Mouse (Mus musculus) heart, postnatal 4 days (tissue): ENCODE results near the gene Rnf31. TPM values are rescaled to one million over a fixed set of nuclear protein-coding genes. Genes with fewer than 3 reads are reported as not detected.

Source experiments
- DNase-seq: peaks from one replicate; pipeline ENCODE4 v3.0.0; 2021
- total RNA-seq, 2 experiments: library from RNA; stranded (reverse); gene quantifications; 2 replicates each; pipeline ENCODE4 v1.2.3; 2021

The Rnf31 gene
- total RNA-seq, 2 experiments from 2014 or later: 25.9 to 27.9 TPM

DNA sequence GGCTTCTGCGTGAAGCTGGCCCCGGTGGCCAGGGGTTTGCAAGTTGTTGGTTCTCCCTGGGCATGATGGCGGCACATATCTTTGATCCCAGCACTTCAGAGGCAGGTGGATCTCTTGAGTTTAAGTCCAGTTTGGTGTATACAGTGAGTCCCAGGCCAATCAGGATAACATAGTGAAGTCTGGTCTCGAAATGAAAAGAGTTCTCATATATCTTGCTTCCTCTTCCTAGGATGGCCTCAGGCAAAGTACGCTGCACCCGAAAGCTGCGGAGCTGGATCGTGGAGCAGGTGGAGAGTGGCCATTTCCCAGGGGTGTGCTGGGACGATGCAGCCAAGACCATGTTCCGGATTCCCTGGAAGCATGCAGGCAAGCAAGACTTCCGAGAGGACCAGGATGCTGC, 13.3 kb downstream of the Rnf31 start:
- no peak for DNase-seq

DNA sequence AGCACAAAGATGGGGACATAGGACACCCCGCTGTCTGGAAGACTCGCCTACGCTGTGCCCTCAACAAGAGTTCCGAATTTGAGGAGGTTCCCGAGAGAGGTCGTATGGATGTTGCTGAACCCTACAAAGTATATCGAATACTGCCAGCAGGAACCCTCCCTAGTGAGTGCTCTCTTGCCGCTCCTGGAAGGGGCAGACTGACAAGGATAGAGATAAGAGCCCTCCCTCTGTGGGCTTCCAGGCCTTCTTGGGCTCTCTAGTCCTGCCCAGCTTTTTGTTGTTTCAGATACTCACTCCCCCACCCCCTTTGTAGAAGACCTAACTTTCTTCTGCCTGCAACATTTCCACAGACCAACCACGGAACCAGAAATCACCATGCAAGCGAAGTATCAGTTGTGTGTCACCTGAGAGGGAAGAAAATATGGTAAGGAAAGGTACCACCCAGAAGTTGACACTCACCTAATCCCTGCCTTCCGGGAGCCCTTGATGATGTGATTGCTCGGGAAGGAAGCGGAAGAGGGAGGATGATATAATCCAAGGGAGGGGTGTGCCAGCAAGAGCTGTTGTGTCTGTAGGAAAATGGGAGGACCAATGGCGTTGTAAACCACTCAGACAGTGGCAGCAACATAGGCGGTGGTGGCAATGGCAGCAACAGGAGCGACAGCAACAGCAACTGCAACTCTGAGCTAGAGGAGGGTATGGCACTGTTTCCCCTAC, 14.4 kb downstream of the Rnf31 start:
- DNase-seq: no peak

GRCm38 (mm10) chr14:55608339-55608738, 16.8 kb downstream of the Rnf31 start:
- DNase-seq: no peak

GRCm38 (mm10) chr14:55613346-55613745, 21.8 kb downstream of the Rnf31 start:
- DNase-seq: no peak

- DNase-seq: no peak
Observed at GRCm38 (mm10) chr14:55614565-55615178, 23.2 kb downstream of the Rnf31 start.

GRCm38 (mm10) chr14:55615876-55616275, 24.4 kb downstream of the Rnf31 start:
- DNase-seq: no peak

DNA sequence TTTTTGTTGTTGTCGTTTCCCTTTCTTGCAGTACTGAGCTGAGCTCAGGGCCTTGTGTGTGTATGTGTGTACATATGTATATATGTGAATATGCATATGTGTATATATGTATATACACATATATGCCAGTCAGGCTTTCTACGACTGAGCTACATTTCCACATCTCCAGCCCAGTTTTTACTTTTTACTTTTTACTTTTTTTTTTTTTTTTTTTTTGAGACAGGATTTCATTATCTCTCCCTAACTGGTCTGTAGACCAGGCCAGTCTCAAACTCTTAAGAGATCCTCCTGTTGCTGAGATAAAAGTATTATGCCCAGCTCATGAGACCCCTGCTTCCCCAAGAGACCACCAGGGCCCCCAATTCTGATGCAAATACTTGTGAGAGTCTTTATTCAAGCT, 25.3 kb downstream of the Rnf31 start:
- no peak for DNase-seq

- peak; percentile 43 for DNase-seq
Observed at GRCm38 (mm10) chr14:55617822-55618221, 26.3 kb downstream of the Rnf31 start, which contains the start of gene Rec8. Gene Rec8 (plus strand): TSS chr14:55618037.

DNA sequence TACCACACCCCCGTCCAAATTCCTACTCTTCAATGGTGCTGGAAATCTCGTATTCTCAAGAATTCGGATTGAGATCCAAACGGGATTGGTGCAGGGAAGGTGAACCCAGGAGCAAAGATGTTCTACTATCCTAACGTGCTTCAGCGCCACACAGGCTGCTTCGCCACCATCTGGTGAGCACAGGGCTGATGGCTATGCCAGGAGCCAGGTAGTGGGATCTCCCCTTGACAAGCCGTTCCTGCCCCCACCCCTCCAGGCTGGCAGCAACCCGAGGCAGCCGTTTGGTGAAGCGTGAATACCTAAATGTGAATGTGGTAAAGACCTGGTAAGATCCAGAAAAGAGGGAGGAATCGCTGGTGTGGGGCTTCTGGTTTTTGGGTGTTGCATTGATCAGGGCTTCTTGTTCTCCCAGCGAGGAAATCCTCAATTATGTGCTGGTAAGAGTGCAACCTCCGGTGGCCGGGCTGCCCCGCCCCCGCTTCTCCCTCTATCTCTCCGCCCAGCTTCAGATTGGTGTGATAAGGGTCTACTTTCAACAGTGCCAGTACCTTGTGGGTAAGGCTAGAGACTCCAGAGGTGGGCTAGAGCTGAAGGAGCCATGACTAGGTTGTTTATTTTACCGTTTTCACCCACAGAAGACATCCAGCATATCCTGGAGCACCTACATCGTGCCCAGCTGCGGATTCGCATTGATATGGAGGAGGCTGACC, 27.1 kb downstream of the Rnf31 start:
- DNase-seq: no peak

- peak; percentile 20 for DNase-seq
Observed at GRCm38 (mm10) chr14:55628077-55628827, 36.7 kb downstream of the Rnf31 start.

GRCm38 (mm10) chr14:55629312-55629711, 37.8 kb downstream of the Rnf31 start:
- peak; percentile 68 for DNase-seq

DNA sequence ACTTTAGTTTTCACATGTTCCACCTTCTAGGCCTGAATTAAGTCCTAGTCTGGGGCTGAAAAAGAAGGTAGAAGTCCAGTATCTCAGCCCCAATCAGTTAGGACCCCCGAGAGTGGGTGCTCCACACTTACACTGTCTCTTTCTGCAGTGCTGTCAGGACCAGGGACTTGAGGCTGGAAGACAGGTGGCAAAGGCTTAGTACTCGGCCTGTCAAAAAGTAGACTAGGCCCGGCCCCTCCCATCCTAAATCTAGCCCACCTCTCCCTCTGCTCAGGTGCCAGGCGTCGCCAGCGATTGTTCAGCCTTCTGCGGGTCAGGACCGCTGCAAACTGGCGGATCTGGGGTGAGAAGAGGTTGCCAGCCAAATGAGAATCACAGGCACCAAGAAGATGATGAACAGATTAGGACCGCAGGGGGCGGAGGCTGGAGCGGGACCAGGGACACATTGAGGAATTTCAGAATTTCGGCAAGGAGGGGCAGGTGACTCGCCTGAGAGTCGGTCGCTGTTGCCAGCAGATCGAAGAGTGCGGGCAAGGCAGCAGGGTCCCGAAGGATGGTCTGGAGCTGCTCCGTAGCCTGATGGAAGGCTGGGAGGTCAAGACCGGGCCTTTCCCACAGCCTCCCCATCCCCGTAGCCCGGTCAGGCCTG, 43.5 kb downstream of the Rnf31 start:
- DNase-seq: no peak

DNA sequence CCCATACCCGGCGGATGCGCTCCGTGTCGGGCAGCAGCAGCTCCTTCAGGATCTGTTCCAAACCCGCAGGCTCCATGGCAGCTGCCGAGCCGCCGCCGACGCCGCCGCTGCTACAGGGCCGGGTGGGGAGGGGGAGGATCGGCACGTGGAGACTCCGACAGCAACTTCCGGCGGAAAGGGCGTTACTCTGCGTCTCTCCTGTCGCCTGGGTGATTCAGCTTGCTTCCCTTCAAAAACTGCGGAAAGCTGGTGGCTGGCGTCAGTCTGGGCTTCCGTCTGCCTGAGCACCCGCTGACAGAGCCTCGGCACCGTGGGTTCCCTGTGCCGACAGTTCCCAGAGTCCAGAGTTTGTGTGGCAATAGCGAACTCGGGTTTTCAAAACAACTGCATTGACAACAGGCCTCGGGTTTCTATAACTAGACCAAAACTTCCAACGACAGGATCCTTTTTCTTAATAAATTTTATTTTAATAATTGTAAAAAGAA, 44.1 kb downstream of the Rnf31 start, which contains the start of gene Ipo4:
TSS of gene Ipo4 (minus strand) at position 435 of the 485 bp plus-strand sequence.
- DNase-seq: peak; percentile 90

DNA sequence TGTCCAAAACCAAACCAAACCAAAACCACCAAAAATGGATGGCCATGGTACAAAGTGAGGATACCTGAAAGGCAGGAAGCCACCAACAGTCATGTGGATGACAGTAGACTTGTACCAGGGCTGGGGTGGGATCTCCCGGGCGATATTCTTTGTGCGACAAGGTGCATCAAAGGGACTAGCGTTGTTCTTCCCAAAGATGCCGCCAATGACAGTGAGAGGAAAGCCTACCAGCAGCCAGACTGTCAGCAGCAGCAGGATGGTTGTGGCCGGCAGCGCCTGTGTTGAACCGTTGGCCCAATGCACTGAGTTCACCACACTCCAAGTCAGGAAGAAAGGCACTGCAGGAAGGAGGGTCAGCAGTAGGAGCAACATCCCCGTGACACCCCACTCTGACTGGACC, 46.3 kb downstream of the Rnf31 start, which contains the start of gene Gm49378:
TSS of gene Gm49378 (minus strand) at position 101 of the 400 bp plus-strand sequence.
- no peak for DNase-seq

GRCm38 (mm10) chr14:55640816-55641215, 49.3 kb downstream of the Rnf31 start:
- no peak for DNase-seq

DNA sequence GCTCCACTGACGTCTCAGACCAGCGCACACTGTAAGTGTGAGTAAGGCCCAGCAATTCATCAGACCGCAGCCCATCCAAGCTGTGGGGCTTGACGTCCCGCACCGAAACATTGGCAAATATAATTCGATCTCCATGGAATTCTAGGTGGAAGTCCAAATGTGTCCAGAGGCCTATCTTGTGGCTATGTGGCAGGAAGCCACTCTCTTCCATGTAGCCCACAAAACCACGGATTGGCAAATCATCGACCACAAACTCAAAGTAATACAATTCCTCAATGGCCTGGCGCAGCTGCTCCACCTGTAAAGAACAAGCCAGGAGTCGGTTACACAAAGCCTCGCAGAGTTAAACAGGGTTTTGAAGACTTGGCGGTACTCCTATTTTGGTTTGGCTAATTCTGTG, 49.8 kb downstream of the Rnf31 start:
- no peak for DNase-seq

DNA sequence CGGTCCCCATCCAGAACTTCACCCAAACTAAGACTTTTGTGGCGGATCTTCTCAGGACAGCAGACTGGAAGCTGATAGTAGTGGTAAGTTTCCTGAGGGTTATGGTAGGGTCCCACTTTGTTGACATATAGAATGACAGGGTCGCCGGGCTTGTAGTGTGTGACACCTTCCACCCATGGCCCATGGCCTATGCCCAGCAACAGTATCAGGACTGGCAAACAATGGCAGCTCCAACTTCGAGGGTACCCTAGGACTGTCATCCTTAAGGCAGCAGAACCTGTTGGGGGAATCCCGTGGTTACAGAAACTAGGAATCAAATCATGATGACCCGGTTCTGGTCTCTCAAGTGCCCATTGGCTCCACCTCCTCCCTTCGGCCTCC, 51.2 kb downstream of the Rnf31 start:
- no peak for DNase-seq

GRCm38 (mm10) chr14:55643060-55643907, 51.8 kb downstream of the Rnf31 start, which contains the start of gene Tm9sf1:
Gene Tm9sf1 (minus strand): TSS chr14:55643806.
- peak; percentile 86 for DNase-seq

- DNase-seq: peak; percentile 18
Observed at GRCm38 (mm10) chr14:55644261-55644888, 52.9 kb downstream of the Rnf31 start.

- no peak for DNase-seq
Observed at GRCm38 (mm10) chr14:55649884-55650283, 58.4 kb downstream of the Rnf31 start, which contains the start of gene Tssk4. Gene Tssk4 (plus strand): TSS chr14:55650184.
